Mouse (Mus musculus): ENCODE results near the gene Gclm.

- TF ChIP-seq POLR2AphosphoS5 (IDR thresholded peaks at IDR 0.05; ENCODE audit: insufficient replicate concordance, low read depth, low read length) (no peak), CTCF (IDR thresholded peaks at IDR 0.05; ENCODE audit: low read depth, low read length) (no peak), TAL1 (conservative IDR thresholded peaks at IDR 0.05; ENCODE audit: low read depth, low read length) (no peak), GATA2 (IDR thresholded peaks at IDR 0.05; ENCODE audit: borderline replicate concordance, low read depth, low read length) (no peak), GATA1 (IDR thresholded peaks at IDR 0.05; ENCODE audit: borderline replicate concordance, low read length) (no peak)
Measured at GRCm38 (mm10) chr3:122207766-122208165, 37.6 kb upstream of the Gclm start.

All from G1E (cell line).